Mouse (Mus musculus) ES-Bruce4 (cell line): Measurements from ENCODE around the gene Ptpn22. TPM values are rescaled to one million over a fixed set of nuclear protein-coding genes. Genes with fewer than 3 reads are reported as not detected.
"Not testable (repeated sequence)": the region's sequence is repeated elsewhere in the genome, so short reads cannot be mapped to it uniquely, and the experiment has no call there.

Source experiments
- H3K27ac ChIP-seq: 2 replicates; pipeline ENCODE4 v1.5.1; 2012; ENCODE audit warnings: low read length, inconsistent platforms; ENCODE audit not compliant: insufficient read depth
- H3K27me3 ChIP-seq: 2 replicates; pipeline ENCODE4 v1.6.1; 2012; ENCODE audit warnings: mild to moderate bottlenecking, low read length, inconsistent platforms; ENCODE audit not compliant: control insufficient read depth, poor library complexity, insufficient read depth, severe bottlenecking
- H3K36me3 ChIP-seq: 2 replicates; pipeline ENCODE4 v1.6.1; 2012; ENCODE audit warnings: inconsistent platforms, mild to moderate bottlenecking, low read length, moderate library complexity; ENCODE audit not compliant: control insufficient read depth, poor library complexity, insufficient read depth, severe bottlenecking
- H3K4me1 ChIP-seq: one replicate; pipeline ENCODE4 v1.8.1; 2011; ENCODE audit warnings: low read length; ENCODE audit not compliant: control insufficient read depth, insufficient read depth
- H3K4me3 ChIP-seq: 2 replicates; pipeline ENCODE4 v1.5.1; 2011; ENCODE audit warnings: low read depth, mild to moderate bottlenecking, low read length
- H3K9ac ChIP-seq: 2 replicates; pipeline ENCODE4 v1.6.1; 2012; ENCODE audit warnings: low read depth, mild to moderate bottlenecking, inconsistent platforms; ENCODE audit not compliant: poor library complexity, severe bottlenecking
- H3K9me3 ChIP-seq: replicated peaks from 2 replicates; pipeline ENCODE4 v1.6.1; 2012; ENCODE audit warnings: mild to moderate bottlenecking, low read length, inconsistent platforms; ENCODE audit not compliant: control insufficient read depth, poor library complexity, insufficient read depth, severe bottlenecking
- CTCF ChIP-seq: IDR thresholded peaks from one replicate; pipeline ENCODE4 v1.8.1; 2011; ENCODE audit warnings: low read depth, low read length
- EP300 ChIP-seq: IDR thresholded peaks from 2 replicates; pipeline ENCODE4 v1.6.1; 2011; ENCODE audit warnings: low read depth, low read length; ENCODE audit not compliant: insufficient read depth
- POLR2A ChIP-seq: IDR thresholded peaks from one replicate; pipeline ENCODE4 v1.8.1; 2011; ENCODE audit warnings: low read length; ENCODE audit not compliant: insufficient read depth
- polyA plus RNA-seq: library from polyadenylated mRNA; stranded (reverse); fragments of >200 nt; gene quantifications from 2 replicates; pipeline ENCODE4 v1.2.4, GENCODE M21; 2011; ENCODE audit warnings: low read depth; ENCODE audit not compliant: missing spikeins, insufficient read depth, insufficient read length

The Ptpn22 gene
- polyA plus RNA-seq, 1 experiment: 1.6 TPM

GRCm38 (mm10) chr3:103839711-103840110, 19.9 kb upstream of the Ptpn22 start:
- Histone ChIP-seq H3K4me1 (no peaks in the 10 kb centered on the region), H3K9me3 (peaks cover 27% of the 10 kb centered on the region), H3K36me3 (no peaks in the 10 kb centered on the region; the same call in 1 of the 2 replicates), H3K9ac (no peak overlapping the region), H3K27ac (peak overlapping the region; percentile 93), H3K4me3 (no peak overlapping the region), H3K27me3 (no peaks in the 10 kb centered on the region)
- no peak for TF ChIP-seq POLR2A
- no peak for TF ChIP-seq CTCF
- TF ChIP-seq EP300: no peak

DNA sequence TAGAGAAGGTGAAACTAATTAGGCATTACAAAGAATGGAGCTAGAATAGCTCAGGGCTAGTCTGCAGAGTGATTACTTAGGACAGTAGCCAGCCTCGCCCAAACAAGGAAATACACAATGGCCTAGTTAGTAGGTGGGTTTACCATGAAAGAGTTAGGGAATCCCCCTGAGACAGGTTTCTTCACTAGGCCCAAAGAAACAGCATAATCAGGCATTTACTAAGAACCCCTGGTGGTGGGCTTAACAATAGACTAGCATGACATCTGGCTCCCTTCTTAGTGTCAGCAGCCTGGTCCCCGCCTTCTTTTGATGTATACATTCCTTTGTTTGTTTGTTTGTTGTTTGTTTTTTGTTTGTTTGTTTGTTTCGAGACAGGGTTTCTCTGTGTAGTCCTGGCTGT, 19.4 kb upstream of the Ptpn22 start:
- H3K36me3 ChIP-seq, H3K27me3 ChIP-seq, H3K9ac ChIP-seq, H3K4me1 ChIP-seq, H3K4me3 ChIP-seq: not testable (repeated sequence)
- peak overlapping the region; percentile 96 for H3K27ac ChIP-seq
- H3K9me3 ChIP-seq: peaks cover 27% of the 10 kb centered on the region

GRCm38 (mm10) chr3:103840946-103841345, 18.6 kb upstream of the Ptpn22 start:
- Histone ChIP-seq H3K27ac (peak overlapping the region; percentile 96), H3K9me3 (peaks cover 27% of the 10 kb centered on the region)
- H3K4me3 ChIP-seq, H3K27me3 ChIP-seq, H3K36me3 ChIP-seq, H3K4me1 ChIP-seq, H3K9ac ChIP-seq: not testable (repeated sequence)

- no peak overlapping the region for H3K4me3 ChIP-seq
- H3K9ac ChIP-seq: no peak overlapping the region
- no peaks in the 10 kb centered on the region for H3K4me1 ChIP-seq
- H3K27ac ChIP-seq: no peak overlapping the region
- H3K9me3 ChIP-seq: no peaks in the 10 kb centered on the region
- peaks cover 1% of the 10 kb centered on the region; the same call in 1 of the 2 replicates for H3K27me3 ChIP-seq
- no peaks in the 10 kb centered on the region for H3K36me3 ChIP-seq
- TF ChIP-seq POLR2A: no peak
- no peak for TF ChIP-seq EP300
- TF ChIP-seq CTCF: no peak
These were observed 8.8 kb upstream of the Ptpn22 start for GRCm38 (mm10) chr3:103850644-103851363.

- Histone ChIP-seq H3K4me3 (no peak overlapping the region), H3K27ac (no peak overlapping the region), H3K4me1 (no peaks in the 10 kb centered on the region), H3K27me3 (peaks cover 1% of the 10 kb centered on the region; the same call in 1 of the 2 replicates), H3K9ac (no peak overlapping the region), H3K36me3 (no peaks in the 10 kb centered on the region), H3K9me3 (no peaks in the 10 kb centered on the region)
- TF ChIP-seq CTCF: no peak
- no peak for TF ChIP-seq EP300
- no peak for TF ChIP-seq POLR2A
These were observed 8.1 kb upstream of the Ptpn22 start for GRCm38 (mm10) chr3:103851481-103851880.

- Histone ChIP-seq H3K27me3 (peaks cover 1% of the 10 kb centered on the region; the same call in 1 of the 2 replicates), H3K4me3 (no peak overlapping the region), H3K36me3 (no peaks in the 10 kb centered on the region), H3K27ac (no peak overlapping the region), H3K9ac (no peak overlapping the region), H3K4me1 (no peaks in the 10 kb centered on the region), H3K9me3 (no peaks in the 10 kb centered on the region)
- TF ChIP-seq POLR2A (no peak), CTCF (no peak), EP300 (no peak)
These were observed 7.7 kb upstream of the Ptpn22 start for GRCm38 (mm10) chr3:103851882-103852281.
